Mouse (Mus musculus): ENCODE data around the gene Slc36a2. TPM values are rescaled to one million over a fixed set of nuclear protein-coding genes. Genes with fewer than 3 reads are reported as not detected.
"Not testable (repeated sequence)": the region's sequence is repeated elsewhere in the genome, so short reads cannot be mapped to it uniquely, and the experiment has no call there.

Gene Slc36a2
- total and polyA plus RNA-seq, 3 experiments = 0.04 to 0.17 TPM; not detected in 1

DNA sequence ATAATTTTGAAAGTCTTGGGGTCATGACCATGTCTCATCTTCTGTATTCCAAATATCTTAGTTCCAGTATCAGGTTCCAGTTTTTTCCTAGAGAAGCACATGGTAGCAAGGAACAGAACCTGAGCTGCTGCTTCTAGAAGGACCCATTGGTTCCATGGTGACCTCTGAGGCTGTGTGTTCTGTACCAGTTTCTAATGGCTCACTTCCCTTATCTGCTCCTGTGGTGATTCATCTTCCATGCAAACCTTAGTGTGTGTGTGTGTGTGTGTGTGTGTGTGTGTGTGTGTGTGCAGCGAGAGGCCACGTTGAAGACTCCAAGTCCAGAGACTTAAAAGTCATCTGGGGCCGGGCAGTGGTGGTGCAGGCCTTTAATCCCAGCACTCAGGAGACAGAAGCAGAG is 68.9 kb downstream of the Slc36a2 start:
- dilution Hi-C loops (cut with MboI; ENCODE audit: extremely low pct_ligation_motif_present, extremely low pct_unique_long_range_greater_than_20kb, low sequenced_read_pairs) = no loop called here

DNA sequence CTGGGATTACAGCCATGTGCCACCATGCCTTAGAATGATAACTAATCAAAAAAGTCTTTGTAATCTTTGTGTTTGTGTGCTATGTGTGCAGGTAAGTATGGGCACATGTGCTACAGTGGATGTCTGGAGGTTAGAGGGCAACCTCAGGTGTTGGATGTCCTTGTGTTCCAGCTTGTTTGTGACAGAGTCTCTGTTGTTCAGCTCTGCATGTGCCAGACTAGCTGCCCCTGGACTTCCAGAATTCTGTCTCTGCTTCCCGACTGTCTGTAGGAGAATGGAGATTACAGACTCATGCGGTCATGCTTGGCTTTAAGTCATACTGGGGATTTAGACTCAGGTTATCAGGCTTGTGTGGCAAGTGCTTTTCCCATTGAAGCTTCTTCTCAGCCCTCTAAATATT is 70.6 kb downstream of the Slc36a2 start:
- no peak overlapping the region for H3K9ac ChIP-seq (ENCODE audit: insufficient read depth, low read depth)
- H3K4me3 ChIP-seq (replicated peaks in 1 of 3; ENCODE audit: low read depth in 2 of 3, low read length in 2 of 3, poor library complexity in 1 of 3) = no peak overlapping the region
- H3K79me2 ChIP-seq (replicated peaks; ENCODE audit: control insufficient read depth, extremely low read depth, insufficient read depth, poor library complexity, severe bottlenecking) = no peaks in the 10 kb centered on the region
- no peak for DNase-seq (ENCODE audit: extremely low read depth)
- H3K4me2 ChIP-seq (ENCODE audit: insufficient read depth, low read depth, poor library complexity, severe bottlenecking) = no peak overlapping the region
- peaks cover 6 to 19% of the 10 kb centered on the region in 2 experiments for H3K36me3 ChIP-seq (replicated peaks in 1 of 2; ENCODE audit: control insufficient read depth in 1 of 2, insufficient read depth in 1 of 2, low read length in 1 of 2)
- H3K4me1 ChIP-seq (ENCODE audit: control insufficient read depth in 1 of 2, insufficient read depth in 2 of 2) = peaks cover 10 to 33% of the 10 kb centered on the region in 2 experiments
- TF ChIP-seq USF1 (IDR thresholded peaks at IDR 0.05; ENCODE audit: low read depth, low read length) (no peak), ZC3H11A (IDR thresholded peaks at IDR 0.05; ENCODE audit: low read depth, low read length) (no peak), SIN3A (IDR thresholded peaks at IDR 0.05; ENCODE audit: low read length) (no peak), RCOR1 (conservative IDR thresholded peaks at IDR 0.05; ENCODE audit: low read depth, low read length) (no peak), HCFC1 (IDR thresholded peaks at IDR 0.05; ENCODE audit: low read depth, low read length) (no peak), TBP (conservative IDR thresholded peaks at IDR 0.05; ENCODE audit: low read depth, low read length) (no peak), JUND (conservative IDR thresholded peaks at IDR 0.05; ENCODE audit: low read depth, low read length) (no peak), EP300 (IDR thresholded peaks at IDR 0.05; ENCODE audit: low read length) (no peak), MEF2A (IDR thresholded peaks at IDR 0.05; ENCODE audit: borderline replicate concordance, low read depth, low read length) (no peak), TCF12 (IDR thresholded peaks at IDR 0.05; ENCODE audit: low read depth, low read length) (no peak), MYC (IDR thresholded peaks at IDR 0.05; ENCODE audit: low read depth, low read length) (no peak), CHD1 (IDR thresholded peaks at IDR 0.05; ENCODE audit: low read depth, low read length) (no peak), SMC3 (IDR thresholded peaks at IDR 0.05; ENCODE audit: low read depth, low read length) (no peak), ZKSCAN1 (IDR thresholded peaks at IDR 0.05; ENCODE audit: borderline replicate concordance, low read depth, low read length) (no peak), RAD21 (IDR thresholded peaks at IDR 0.05; ENCODE audit: low read depth, low read length) (no peak), JUN (IDR thresholded peaks at IDR 0.05; ENCODE audit: insufficient read depth, low read depth, low read length) (no peak), CTCF (conservative IDR thresholded peaks at IDR 0.05 in 1 of 2, IDR thresholded peaks at IDR 0.05 in 1 of 2; ENCODE audit: low read depth in 2 of 2, low read length in 2 of 2) (no peak), BHLHE40 (IDR thresholded peaks at IDR 0.05; ENCODE audit: low read depth, low read length) (no peak), CHD2 (IDR thresholded peaks at IDR 0.05; ENCODE audit: low read length) (no peak), POLR2A (IDR thresholded peaks at IDR 0.05; ENCODE audit: low read depth, low read length) (no peak)
- no peak overlapping the region for H3K27ac ChIP-seq (ENCODE audit: insufficient read depth, low read depth)
- in situ Hi-C loops (cut with MboI; ENCODE audit: low pct_ligation_motif_present, low pct_unique_long_range_greater_than_20kb, low sequenced_read_pairs) = no loop called here
- H3K27me3 ChIP-seq (replicated peaks) = no peaks in the 10 kb centered on the region
- dilution Hi-C loops (cut with MboI; ENCODE audit: extremely low pct_ligation_motif_present, extremely low pct_unique_long_range_greater_than_20kb, low sequenced_read_pairs) = no loop called here
- peaks cover 2% of the 10 kb centered on the region for H3K9me3 ChIP-seq (replicated peaks; ENCODE audit: low read length)

More for the DNA sequence above, 68.9 kb downstream of the Slc36a2 start:
- H3K27ac ChIP-seq (ENCODE audit: insufficient read depth, low read depth) = no peak overlapping the region
- TF ChIP-seq SMC3 (IDR thresholded peaks at IDR 0.05; ENCODE audit: low read depth, low read length) (no peak), ZKSCAN1 (IDR thresholded peaks at IDR 0.05; ENCODE audit: borderline replicate concordance, low read depth, low read length) (no peak), RCOR1 (conservative IDR thresholded peaks at IDR 0.05; ENCODE audit: low read depth, low read length) (no peak), NELFE (IDR thresholded peaks at IDR 0.05; ENCODE audit: low read depth, low read length) (no peak), IRF4 (IDR thresholded peaks at IDR 0.05; ENCODE audit: low read depth, low read length) (peak; percentile 58), MYC (IDR thresholded peaks at IDR 0.05; ENCODE audit: low read depth, low read length) (peak; percentile 38; the same call in 1 of the 2 replicates), EP300 (IDR thresholded peaks at IDR 0.05; ENCODE audit: low read length) (peak; percentile 41), SIN3A (IDR thresholded peaks at IDR 0.05; ENCODE audit: low read length) (no peak), POLR2A (IDR thresholded peaks at IDR 0.05; ENCODE audit: low read depth, low read length) (no peak), CHD1 (IDR thresholded peaks at IDR 0.05; ENCODE audit: low read depth, low read length) (no peak)
- H3K4me1 ChIP-seq (ENCODE audit: control insufficient read depth in 1 of 2, insufficient read depth in 2 of 2) = peaks cover 10 to 33% of the 10 kb centered on the region in 2 experiments
- H3K9ac ChIP-seq (ENCODE audit: insufficient read depth, low read depth) = no peak overlapping the region
- no peaks in the 10 kb centered on the region for H3K79me2 ChIP-seq (replicated peaks; ENCODE audit: control insufficient read depth, extremely low read depth, insufficient read depth, poor library complexity, severe bottlenecking)
- peaks cover 0 to 5% of the 10 kb centered on the region in 2 experiments for H3K36me3 ChIP-seq (replicated peaks in 1 of 2; ENCODE audit: control insufficient read depth in 1 of 2, insufficient read depth in 1 of 2, low read length in 1 of 2)
- no peak overlapping the region for H3K4me3 ChIP-seq (replicated peaks in 1 of 3; ENCODE audit: low read depth in 2 of 3, low read length in 2 of 3, poor library complexity in 1 of 3)
- no peaks in the 10 kb centered on the region for H3K27me3 ChIP-seq (replicated peaks)
- no peak overlapping the region for H3K4me2 ChIP-seq (ENCODE audit: insufficient read depth, low read depth, poor library complexity, severe bottlenecking)
- in situ Hi-C loops (cut with MboI; ENCODE audit: low pct_ligation_motif_present, low pct_unique_long_range_greater_than_20kb, low sequenced_read_pairs) = no loop called here
- H3K9me3 ChIP-seq (replicated peaks; ENCODE audit: low read length) = peaks cover 8% of the 10 kb centered on the region
- DNase-seq (ENCODE audit: extremely low read depth) = peak; percentile 43

DNA sequence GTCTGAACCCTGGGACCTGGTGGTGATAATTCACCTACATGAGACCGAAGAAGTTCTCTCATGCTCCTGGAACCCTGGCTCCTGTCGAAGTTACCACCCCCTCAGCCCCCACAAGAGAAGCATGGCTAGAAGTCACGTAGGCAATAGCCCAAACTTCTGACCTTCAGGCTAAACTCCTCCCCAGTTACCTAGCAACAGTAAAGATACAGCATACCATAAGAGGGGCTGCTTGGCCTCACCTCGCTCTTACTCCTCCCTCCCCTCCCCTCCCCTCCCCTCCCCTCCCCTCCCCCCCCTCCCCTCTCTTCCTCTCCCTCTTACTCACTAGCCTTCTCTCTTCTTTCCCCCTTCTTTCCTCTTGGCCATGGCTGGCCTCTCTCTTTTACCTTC is 71.0 kb downstream of the Slc36a2 start:
- H3K9me3 ChIP-seq (replicated peaks; ENCODE audit: low read length); DNase-seq (ENCODE audit: extremely low read depth); H3K79me2 ChIP-seq (replicated peaks; ENCODE audit: control insufficient read depth, extremely low read depth, insufficient read depth, poor library complexity, severe bottlenecking); in situ Hi-C loops (cut with MboI; ENCODE audit: low pct_ligation_motif_present, low pct_unique_long_range_greater_than_20kb, low sequenced_read_pairs); dilution Hi-C loops (cut with MboI; ENCODE audit: extremely low pct_ligation_motif_present, extremely low pct_unique_long_range_greater_than_20kb, low sequenced_read_pairs); H3K27me3 ChIP-seq (replicated peaks): not testable (repeated sequence)
- Histone ChIP-seq H3K4me3 (replicated peaks in 1 of 3; ENCODE audit: low read depth in 2 of 3, low read length in 2 of 3, poor library complexity in 1 of 3) (peak overlapping the region in 1 of 3 experiments; percentile 19), H3K4me1 (ENCODE audit: control insufficient read depth in 1 of 2, insufficient read depth in 2 of 2) (peaks cover 10 to 33% of the 10 kb centered on the region in 2 experiments), H3K4me2 (ENCODE audit: insufficient read depth, low read depth, poor library complexity, severe bottlenecking) (peak overlapping the region; percentile 48), H3K36me3 (replicated peaks in 1 of 2; ENCODE audit: control insufficient read depth in 1 of 2, insufficient read depth in 1 of 2, low read length in 1 of 2) (peaks cover 10 to 23% of the 10 kb centered on the region in 2 experiments), H3K27ac (ENCODE audit: insufficient read depth, low read depth) (peak overlapping the region; percentile 58), H3K9ac (ENCODE audit: insufficient read depth, low read depth) (peak overlapping the region; percentile 27; the same call in 1 of the 2 replicates)
